Mouse (Mus musculus) heart, embryonic 10.5 days (tissue): ENCODE measurements around the gene B4galnt3. TPM values are rescaled to one million over a fixed set of nuclear protein-coding genes. Genes with fewer than 3 reads are reported as not detected.

ENCODE experiments used
- DNase-seq: peaks from one replicate; pipeline ENCODE4 v3.0.0-alpha.2; 2017; ENCODE audit warnings: low spot score
- H3K27ac ChIP-seq: fragments of 300-500 bp; sonication (generic); 2 replicates; pipeline ENCODE4 v1.5.1; 2016; ENCODE audit warnings: mild to moderate bottlenecking
- H3K27me3 ChIP-seq: fragments of 300-500 bp; sonication (generic); 2 replicates; pipeline ENCODE4 v1.6.1; 2016; ENCODE audit warnings: mild to moderate bottlenecking; ENCODE audit not compliant: poor library complexity, insufficient read depth, severe bottlenecking
- H3K36me3 ChIP-seq: fragments of 300-500 bp; sonication (generic); 2 replicates; pipeline ENCODE4 v1.6.1; 2016; ENCODE audit warnings: mild to moderate bottlenecking, moderate library complexity
- H3K4me1 ChIP-seq: fragments of 300-500 bp; sonication (generic); 2 replicates; pipeline ENCODE4 v1.6.1; 2016; ENCODE audit warnings: mild to moderate bottlenecking
- H3K4me3 ChIP-seq: fragments of 300-500 bp; sonication (generic); 2 replicates; pipeline ENCODE4 v1.5.1; 2016; ENCODE audit warnings: mild to moderate bottlenecking, moderate library complexity
- H3K9me3 ChIP-seq: fragments of 300-500 bp; sonication (generic); 2 replicates; pipeline ENCODE4 v1.6.1; 2016; ENCODE audit warnings: mild to moderate bottlenecking, moderate library complexity
- WGBS: fragments of 180-500 bp; shearing (Covaris S2); methylation state at CpG from one replicate; pipeline ENCODE4 v1.1.7; 2016; 5-methylcytosine and 5-hydroxymethylcytosine counted together
- polyA plus RNA-seq: library from polyadenylated mRNA; unstranded; fragments of >200 nt; fragmentation: Nextera tagmentation; extraction: Ambion mirVana; gene quantifications from 2 replicates; pipeline ENCODE4 v1.2.1, GENCODE M21; 2016

The B4galnt3 gene
- polyA plus RNA-seq, 1 experiment from 2014 or later, result 0.40 TPM

GRCm38 (mm10) chr6:120240461-120240860 is 53.9 kb downstream of the B4galnt3 start:
- Histone ChIP-seq H3K36me3 (no peaks in the 10 kb centered on the region), H3K27me3 (peaks cover 4% of the 10 kb centered on the region; the same call in 1 of the 2 replicates), H3K27ac (no peak overlapping the region), H3K9me3 (no peaks in the 10 kb centered on the region), H3K4me3 (no peak overlapping the region), H3K4me1 (peaks cover 16% of the 10 kb centered on the region)
- DNase-seq, result no peak
- WGBS, result 72% methylated on average over 5 of the region's 5 CpGs

GRCm38 (mm10) chr6:120235874-120236273 is 58.5 kb downstream of the B4galnt3 start:
- Histone ChIP-seq H3K27ac (no peak overlapping the region), H3K4me3 (no peak overlapping the region), H3K9me3 (no peaks in the 10 kb centered on the region), H3K27me3 (no peaks in the 10 kb centered on the region), H3K4me1 (peaks cover 31% of the 10 kb centered on the region), H3K36me3 (no peaks in the 10 kb centered on the region)
- no peak for DNase-seq
- WGBS, result 32% methylated on average over 7 of the region's 7 CpGs

GRCm38 (mm10) chr6:120232885-120233284 is 61.5 kb downstream of the B4galnt3 start:
- Histone ChIP-seq H3K9me3 (no peaks in the 10 kb centered on the region), H3K27ac (no peak overlapping the region), H3K4me3 (no peak overlapping the region), H3K36me3 (no peaks in the 10 kb centered on the region), H3K27me3 (no peaks in the 10 kb centered on the region), H3K4me1 (peaks cover 27% of the 10 kb centered on the region)
- no peak for DNase-seq
- 90% methylated on average over 6 of the region's 6 CpGs for WGBS

GRCm38 (mm10) chr6:120230441-120230840 is 63.9 kb downstream of the B4galnt3 start:
- Histone ChIP-seq H3K27ac (no peak overlapping the region), H3K27me3 (no peaks in the 10 kb centered on the region), H3K9me3 (no peaks in the 10 kb centered on the region), H3K4me1 (peaks cover 27% of the 10 kb centered on the region), H3K36me3 (no peaks in the 10 kb centered on the region), H3K4me3 (no peak overlapping the region)
- 49% methylated on average over 1 of the region's 1 CpGs for WGBS
- DNase-seq, result no peak

GRCm38 (mm10) chr6:120229806-120230205 is 64.6 kb downstream of the B4galnt3 start:
- H3K4me3 ChIP-seq, result no peak overlapping the region
- no peaks in the 10 kb centered on the region for H3K36me3 ChIP-seq
- H3K27me3 ChIP-seq, result no peaks in the 10 kb centered on the region
- H3K27ac ChIP-seq, result no peak overlapping the region
- no peaks in the 10 kb centered on the region for H3K9me3 ChIP-seq
- DNase-seq, result no peak
- 71% methylated on average over 7 of the region's 7 CpGs for WGBS
- peaks cover 27% of the 10 kb centered on the region for H3K4me1 ChIP-seq

- WGBS, result 88% methylated on average over 7 of the region's 7 CpGs
- no peak for DNase-seq
- no peaks in the 10 kb centered on the region for H3K9me3 ChIP-seq
- H3K27me3 ChIP-seq, result no peaks in the 10 kb centered on the region
- H3K36me3 ChIP-seq, result no peaks in the 10 kb centered on the region
- peaks cover 20% of the 10 kb centered on the region for H3K4me1 ChIP-seq
- no peak overlapping the region for H3K4me3 ChIP-seq
- H3K27ac ChIP-seq, result no peak overlapping the region
These were observed 67.3 kb downstream of the B4galnt3 start for GRCm38 (mm10) chr6:120227068-120227467.

- Histone ChIP-seq H3K27me3 (no peaks in the 10 kb centered on the region), H3K9me3 (no peaks in the 10 kb centered on the region), H3K36me3 (no peaks in the 10 kb centered on the region)
These were observed 69.0 kb downstream of the B4galnt3 start for GRCm38 (mm10) chr6:120225355-120225754.

GRCm38 (mm10) chr6:120222669-120223068 is 71.7 kb downstream of the B4galnt3 start:
- H3K4me3 ChIP-seq, result no peak overlapping the region
- WGBS, result 22% methylated on average over 6 of the region's 6 CpGs
- no peak for DNase-seq
- H3K36me3 ChIP-seq, result no peaks in the 10 kb centered on the region
- no peak overlapping the region for H3K27ac ChIP-seq
- no peaks in the 10 kb centered on the region for H3K27me3 ChIP-seq
- H3K4me1 ChIP-seq, result peaks cover 25% of the 10 kb centered on the region
- no peaks in the 10 kb centered on the region for H3K9me3 ChIP-seq

More at GRCm38 (mm10) chr6:120225355-120225754, 69.0 kb downstream of the B4galnt3 start:
- 48% methylated on average over 6 of the region's 6 CpGs for WGBS
- no peak for DNase-seq
- Histone ChIP-seq H3K4me1 (peaks cover 25% of the 10 kb centered on the region), H3K27ac (peak overlapping the region; percentile 4; the same call in 1 of the 2 replicates), H3K4me3 (no peak overlapping the region)

GRCm38 (mm10) chr6:120219281-120219680 is 75.1 kb downstream of the B4galnt3 start:
- H3K27me3 ChIP-seq, result no peaks in the 10 kb centered on the region
- no peak overlapping the region for H3K27ac ChIP-seq
- H3K4me1 ChIP-seq, result peaks cover 36% of the 10 kb centered on the region
- no peak for DNase-seq
- H3K4me3 ChIP-seq, result no peak overlapping the region
- 73% methylated on average over 2 of the region's 2 CpGs for WGBS
- no peaks in the 10 kb centered on the region for H3K9me3 ChIP-seq
- no peaks in the 10 kb centered on the region for H3K36me3 ChIP-seq

GRCm38 (mm10) chr6:120216702-120217101 is 77.7 kb downstream of the B4galnt3 start:
- peaks cover 27% of the 10 kb centered on the region for H3K4me1 ChIP-seq
- peak overlapping the region; percentile 50; the same call in 1 of the 2 replicates for H3K27ac ChIP-seq
- no peaks in the 10 kb centered on the region for H3K27me3 ChIP-seq
- no peak for DNase-seq
- no peak overlapping the region for H3K4me3 ChIP-seq
- H3K36me3 ChIP-seq, result no peaks in the 10 kb centered on the region
- 21% methylated on average over 1 of the region's 1 CpGs for WGBS
- H3K9me3 ChIP-seq, result no peaks in the 10 kb centered on the region

- 82% methylated on average over 6 of the region's 6 CpGs for WGBS
- Histone ChIP-seq H3K36me3 (no peaks in the 10 kb centered on the region), H3K4me3 (no peak overlapping the region), H3K27me3 (no peaks in the 10 kb centered on the region), H3K4me1 (peaks cover 24% of the 10 kb centered on the region), H3K9me3 (no peaks in the 10 kb centered on the region), H3K27ac (no peak overlapping the region)
- DNase-seq, result no peak
These were observed 82.8 kb downstream of the B4galnt3 start for GRCm38 (mm10) chr6:120211536-120211935.

- Histone ChIP-seq H3K27me3 (peaks cover 11% of the 10 kb centered on the region), H3K4me3 (no peak overlapping the region), H3K9me3 (no peaks in the 10 kb centered on the region), H3K4me1 (peaks cover 21% of the 10 kb centered on the region), H3K27ac (no peak overlapping the region), H3K36me3 (no peaks in the 10 kb centered on the region)
- WGBS, result 85% methylated on average over 5 of the region's 5 CpGs
- DNase-seq, result no peak
These were observed 87.8 kb downstream of the B4galnt3 start for GRCm38 (mm10) chr6:120206586-120206985.

- DNase-seq, result no peak
- Histone ChIP-seq H3K27ac (no peak overlapping the region), H3K4me3 (no peak overlapping the region), H3K4me1 (peaks cover 28% of the 10 kb centered on the region), H3K9me3 (no peaks in the 10 kb centered on the region), H3K27me3 (peaks cover 11% of the 10 kb centered on the region), H3K36me3 (no peaks in the 10 kb centered on the region)
- 84% methylated on average over 8 of the region's 8 CpGs for WGBS
These were observed 92.0 kb downstream of the B4galnt3 start for GRCm38 (mm10) chr6:120202406-120202805.

- Histone ChIP-seq H3K27ac (no peak overlapping the region), H3K4me1 (peaks cover 27% of the 10 kb centered on the region), H3K9me3 (no peaks in the 10 kb centered on the region), H3K36me3 (no peaks in the 10 kb centered on the region), H3K4me3 (no peak overlapping the region), H3K27me3 (peaks cover 11% of the 10 kb centered on the region)
- WGBS, result 63% methylated on average over 6 of the region's 6 CpGs
- DNase-seq, result no peak
These were observed 92.4 kb downstream of the B4galnt3 start for GRCm38 (mm10) chr6:120201956-120202355.
